Mouse (Mus musculus) hindbrain, embryonic 12.5 days (tissue): Measurements from ENCODE around the gene Ddx19b. TPM values are rescaled to one million over a fixed set of nuclear protein-coding genes. Genes with fewer than 3 reads are reported as not detected.
"Not testable (repeated sequence)": the region's sequence is repeated elsewhere in the genome, so short reads cannot be mapped to it uniquely, and the experiment has no call there.

Experiments
- ATAC-seq: fragments of 200-750 bp; cut with Nextera tagmentation; 2 replicates; pipeline ENCODE4 v1.8.0; 2017; ENCODE audit warnings: moderate TSS enrichment; ENCODE audit not compliant: low FRiP score
- H3K27ac ChIP-seq: fragments of 300-500 bp; sonication (generic); 2 replicates; pipeline ENCODE4 v1.5.1; 2016; ENCODE audit warnings: mild to moderate bottlenecking
- H3K27me3 ChIP-seq: fragments of 300-500 bp; sonication (generic); 2 replicates; pipeline ENCODE4 v1.6.1; 2016; ENCODE audit warnings: mild to moderate bottlenecking
- H3K36me3 ChIP-seq: fragments of 300-500 bp; sonication (generic); 2 replicates; pipeline ENCODE4 v1.6.1; 2016; ENCODE audit warnings: mild to moderate bottlenecking
- H3K4me1 ChIP-seq: fragments of 300-500 bp; sonication (generic); 2 replicates; pipeline ENCODE4 v1.6.1; 2016
- H3K4me2 ChIP-seq: fragments of 300-500 bp; sonication (generic); replicated peaks from 2 replicates; pipeline ENCODE4 v1.6.1; 2016; ENCODE audit warnings: mild to moderate bottlenecking
- H3K4me3 ChIP-seq: fragments of 300-500 bp; sonication (generic); 2 replicates; pipeline ENCODE4 v1.5.1; 2016; ENCODE audit warnings: mild to moderate bottlenecking
- H3K9ac ChIP-seq: fragments of 300-500 bp; sonication (generic); 2 replicates; pipeline ENCODE4 v1.6.1; 2016; ENCODE audit warnings: mild to moderate bottlenecking, moderate library complexity
- H3K9me3 ChIP-seq: fragments of 300-500 bp; sonication (generic); replicated peaks from 2 replicates; pipeline ENCODE4 v1.6.1; 2016; ENCODE audit warnings: mild to moderate bottlenecking
- WGBS: fragments of 180-500 bp; shearing (Covaris S2); methylation state at CpG from one replicate; pipeline ENCODE4 v1.1.7; 2016; 5-methylcytosine and 5-hydroxymethylcytosine counted together
- polyA plus RNA-seq: library from polyadenylated mRNA; unstranded; fragments of >200 nt; fragmentation: Nextera tagmentation; extraction: Ambion mirVana; gene quantifications from 2 replicates; pipeline ENCODE4 v1.2.1, GENCODE M21; 2016

Ddx19b gene
- 9.5 and 9.7 TPM in 2 replicates for polyA plus RNA-seq

- H3K4me3 ChIP-seq: no peak within 1 kb of the TSS
- H3K27ac ChIP-seq: no peak within 1 kb of the TSS
- ATAC-seq: no peak
- H3K4me1 ChIP-seq: peaks cover 18% of the 10 kb centered on the region
- WGBS: 94% methylated on average over 19 of the region's 19 CpGs
- no peak within 1 kb of the TSS for H3K9ac ChIP-seq
- no peaks in the 10 kb centered on the region for H3K36me3 ChIP-seq
- H3K4me2 ChIP-seq: no peak within 1 kb of the TSS
- H3K27me3 ChIP-seq: peaks cover 10% of the 10 kb centered on the region; the same call in 1 of the 2 replicates
- H3K9me3 ChIP-seq: no peaks in the 10 kb centered on the region
Observed at GRCm38 (mm10) chr8:111031572-111031971, at the start of gene Ddx19b. Ddx19b (minus strand) TSS chr8:111031751.

GRCm38 (mm10) chr8:111079861-111080271 lies 48.3 kb upstream of the Ddx19b start:
- WGBS: 37% methylated on average over 6 of the region's 6 CpGs
- H3K27me3 ChIP-seq: no peaks in the 10 kb centered on the region
- ATAC-seq: no peak
- H3K4me3 ChIP-seq: no peak overlapping the region
- no peak overlapping the region for H3K27ac ChIP-seq
- H3K4me1 ChIP-seq: peaks cover 19% of the 10 kb centered on the region
- H3K9me3 ChIP-seq: no peaks in the 10 kb centered on the region
- H3K4me2 ChIP-seq: no peak overlapping the region
- no peaks in the 10 kb centered on the region for H3K36me3 ChIP-seq
- peak overlapping the region; percentile 5; the same call in 1 of the 2 replicates for H3K9ac ChIP-seq

GRCm38 (mm10) chr8:111079461-111079860 lies 47.9 kb upstream of the Ddx19b start:
- Histone ChIP-seq H3K4me1 (peaks cover 19% of the 10 kb centered on the region), H3K9me3 (no peaks in the 10 kb centered on the region), H3K27ac (no peak overlapping the region), H3K9ac (no peak overlapping the region), H3K4me2 (no peak overlapping the region), H3K4me3 (no peak overlapping the region), H3K27me3 (no peaks in the 10 kb centered on the region), H3K36me3 (no peaks in the 10 kb centered on the region)
- no peak for ATAC-seq
- WGBS: 62% methylated on average over 5 of the region's 5 CpGs

- no peak overlapping the region for H3K4me2 ChIP-seq
- H3K4me1 ChIP-seq: peaks cover 4% of the 10 kb centered on the region; the same call in 1 of the 2 replicates
- H3K9ac ChIP-seq: no peak overlapping the region
- H3K9me3 ChIP-seq: no peaks in the 10 kb centered on the region
- H3K4me3 ChIP-seq: no peak overlapping the region
- ATAC-seq: no peak
- H3K27me3 ChIP-seq: no peaks in the 10 kb centered on the region
- H3K27ac ChIP-seq: no peak overlapping the region
- no peaks in the 10 kb centered on the region for H3K36me3 ChIP-seq
- 71% methylated on average over 3 of the region's 3 CpGs for WGBS
Observed at GRCm38 (mm10) chr8:111075926-111076325, 44.4 kb upstream of the Ddx19b start.

GRCm38 (mm10) chr8:111068660-111069059 lies 37.1 kb upstream of the Ddx19b start:
- WGBS: 90% methylated on average over 9 of the region's 9 CpGs
- H3K36me3 ChIP-seq, H3K27me3 ChIP-seq, H3K4me2 ChIP-seq, H3K27ac ChIP-seq, ATAC-seq, H3K4me3 ChIP-seq, H3K9me3 ChIP-seq, H3K4me1 ChIP-seq, H3K9ac ChIP-seq: not testable (repeated sequence)

GRCm38 (mm10) chr8:111067439-111067838 lies 35.9 kb upstream of the Ddx19b start:
- H3K27me3 ChIP-seq: no peaks in the 10 kb centered on the region
- ATAC-seq: no peak
- H3K4me1 ChIP-seq: no peaks in the 10 kb centered on the region

GRCm38 (mm10) chr8:111066308-111066707 lies 34.8 kb upstream of the Ddx19b start:
- H3K36me3 ChIP-seq: no peaks in the 10 kb centered on the region
- 72% methylated on average over 4 of the region's 4 CpGs for WGBS
- no peak overlapping the region for H3K9ac ChIP-seq
- peaks cover 2% of the 10 kb centered on the region for H3K4me1 ChIP-seq
- no peak overlapping the region for H3K4me2 ChIP-seq
- H3K27me3 ChIP-seq: no peaks in the 10 kb centered on the region
- no peak for ATAC-seq
- no peak overlapping the region for H3K27ac ChIP-seq
- H3K9me3 ChIP-seq: no peaks in the 10 kb centered on the region
- no peak overlapping the region for H3K4me3 ChIP-seq

More at GRCm38 (mm10) chr8:111067439-111067838, 35.9 kb upstream of the Ddx19b start:
- no peak overlapping the region for H3K4me2 ChIP-seq
- H3K9ac ChIP-seq: no peak overlapping the region
- WGBS: 32% methylated on average over 10 of the region's 10 CpGs
- H3K27ac ChIP-seq: no peak overlapping the region
- no peaks in the 10 kb centered on the region for H3K9me3 ChIP-seq
- H3K36me3 ChIP-seq: no peaks in the 10 kb centered on the region
- no peak overlapping the region for H3K4me3 ChIP-seq

- Histone ChIP-seq H3K4me1 (peaks cover 11% of the 10 kb centered on the region), H3K4me2 (peak overlapping the region; percentile 61), H3K27ac (0 out of 2 replicates have a peak overlapping the region, but pooled peaks have one; percentile 7), H3K4me3 (peak overlapping the region; percentile 58; the same call in 1 of the 2 replicates), H3K27me3 (no peaks in the 10 kb centered on the region), H3K9ac (no peak overlapping the region), H3K9me3 (no peaks in the 10 kb centered on the region), H3K36me3 (peaks cover 5% of the 10 kb centered on the region; the same call in 1 of the 2 replicates)
- 50% methylated on average over 2 of the region's 2 CpGs for WGBS
- no peak for ATAC-seq
Observed at GRCm38 (mm10) chr8:111062893-111063292, 31.3 kb upstream of the Ddx19b start.

- Histone ChIP-seq H3K27ac (peak overlapping the region; percentile 79), H3K4me1 (peaks cover 18% of the 10 kb centered on the region)
- WGBS: under 1% methylated on average over 27 of the region's 27 CpGs
Observed at GRCm38 (mm10) chr8:111062072-111062757, 30.7 kb upstream of the Ddx19b start.

GRCm38 (mm10) chr8:111061688-111062071 lies 30.1 kb upstream of the Ddx19b start:
- peak overlapping the region; percentile 67 for H3K9ac ChIP-seq
- peaks cover 10% of the 10 kb centered on the region; the same call in 1 of the 2 replicates for H3K36me3 ChIP-seq
- H3K27ac ChIP-seq: peak overlapping the region; percentile 79
- peak; percentile 6; the same call in 1 of the 2 replicates for ATAC-seq
- peak overlapping the region; percentile 61 for H3K4me2 ChIP-seq
- WGBS: under 1% methylated on average over 14 of the region's 14 CpGs
- no peaks in the 10 kb centered on the region for H3K27me3 ChIP-seq
- no peaks in the 10 kb centered on the region for H3K9me3 ChIP-seq
- H3K4me1 ChIP-seq: peaks cover 23% of the 10 kb centered on the region
- peak overlapping the region; percentile 58 for H3K4me3 ChIP-seq

More at GRCm38 (mm10) chr8:111062072-111062757, 30.7 kb upstream of the Ddx19b start:
- peak overlapping the region; percentile 61 for H3K4me2 ChIP-seq
- no peaks in the 10 kb centered on the region for H3K9me3 ChIP-seq
- peaks cover 10% of the 10 kb centered on the region; the same call in 1 of the 2 replicates for H3K36me3 ChIP-seq
- peak overlapping the region; percentile 67 for H3K9ac ChIP-seq
- H3K4me3 ChIP-seq: peak overlapping the region; percentile 58
- H3K27me3 ChIP-seq: no peaks in the 10 kb centered on the region
- ATAC-seq: peak; percentile 87

GRCm38 (mm10) chr8:111058946-111059572 lies 27.5 kb upstream of the Ddx19b start:
- Histone ChIP-seq H3K9me3 (no peaks in the 10 kb centered on the region), H3K27ac (no peak overlapping the region), H3K4me3 (no peak overlapping the region), H3K27me3 (no peaks in the 10 kb centered on the region), H3K4me1 (peaks cover 23% of the 10 kb centered on the region), H3K4me2 (no peak overlapping the region), H3K36me3 (peaks cover 29% of the 10 kb centered on the region), H3K9ac (no peak overlapping the region)
- no peak for ATAC-seq
- 70% methylated on average over 2 of the region's 2 CpGs for WGBS

- peak overlapping the region; percentile 100 for H3K4me3 ChIP-seq
- H3K27me3 ChIP-seq: no peaks in the 10 kb centered on the region
- H3K9me3 ChIP-seq: no peaks in the 10 kb centered on the region
- WGBS: 1% methylated on average over 50 of the region's 63 CpGs
- peak overlapping the region; percentile 78 for H3K27ac ChIP-seq
- H3K4me1 ChIP-seq: peaks cover 23% of the 10 kb centered on the region
- peak overlapping the region; percentile 94 for H3K9ac ChIP-seq
- H3K36me3 ChIP-seq: peaks cover 52% of the 10 kb centered on the region
- peak; percentile 66 for ATAC-seq
- peak overlapping the region; percentile 99 for H3K4me2 ChIP-seq
Observed at GRCm38 (mm10) chr8:111056691-111057293, 25.2 kb upstream of the Ddx19b start.
